Mouse (Mus musculus) right cerebral cortex, postnatal 25 days (tissue): Measurements from ENCODE around the gene Hyal1.

Experiments
- DNase-seq: peaks from one replicate; pipeline ENCODE4 v3.0.0; 2022

Hyal1 gene

GRCm38 (mm10) chr9:107576357-107577107, at the start of gene Hyal1:
Gene Hyal1 (plus strand): TSS chr9:107576927.
- DNase-seq, result no peak

GRCm38 (mm10) chr9:107533791-107534407, 42.8 kb upstream of the Hyal1 start, which contains the start of gene Tmem115:
Gene Tmem115 (plus strand): TSS chr9:107533945.
- DNase-seq, result peak; percentile 94

- DNase-seq, result no peak
Measured at GRCm38 (mm10) chr9:107534408-107535202, 42.1 kb upstream of the Hyal1 start.

GRCm38 (mm10) chr9:107538231-107538630, 38.5 kb upstream of the Hyal1 start:
- no peak for DNase-seq

- DNase-seq, result no peak
Measured at GRCm38 (mm10) chr9:107538711-107539110, 38.0 kb upstream of the Hyal1 start.

- no peak for DNase-seq
Measured at GRCm38 (mm10) chr9:107539940-107540339, 36.8 kb upstream of the Hyal1 start.

GRCm38 (mm10) chr9:107540420-107540819, 36.3 kb upstream of the Hyal1 start:
- no peak for DNase-seq

GRCm38 (mm10) chr9:107541005-107541404, 35.7 kb upstream of the Hyal1 start:
- no peak for DNase-seq

GRCm38 (mm10) chr9:107541474-107542351, 35.0 kb upstream of the Hyal1 start, which contains the start of the genes Cyb561d2 and Nprl2:
Gene Cyb561d2 (minus strand): TSS chr9:107542193.
Gene Nprl2 (plus strand): TSS chr9:107542226.
- DNase-seq, result peak; percentile 96

GRCm38 (mm10) chr9:107542352-107542686, 34.4 kb upstream of the Hyal1 start:
- DNase-seq, result no peak

- no peak for DNase-seq
Measured at GRCm38 (mm10) chr9:107542721-107543120, 34.0 kb upstream of the Hyal1 start.

- no peak for DNase-seq
Measured at GRCm38 (mm10) chr9:107543299-107543698, 33.4 kb upstream of the Hyal1 start.

- no peak for DNase-seq
Measured at GRCm38 (mm10) chr9:107544196-107544700, 32.5 kb upstream of the Hyal1 start.

- no peak for DNase-seq
Measured at GRCm38 (mm10) chr9:107544729-107545128, 32.0 kb upstream of the Hyal1 start.

- DNase-seq, result no peak
Measured at GRCm38 (mm10) chr9:107545199-107545598, 31.5 kb upstream of the Hyal1 start.

- DNase-seq, result no peak
Measured at GRCm38 (mm10) chr9:107545602-107546001, 31.1 kb upstream of the Hyal1 start.

GRCm38 (mm10) chr9:107547026-107547425, 29.7 kb upstream of the Hyal1 start, which contains the start of gene Zmynd10:
Gene Zmynd10 (plus strand): TSS chr9:107547298.
- DNase-seq, result peak; percentile 85

GRCm38 (mm10) chr9:107547957-107548356, 28.8 kb upstream of the Hyal1 start:
- no peak for DNase-seq

GRCm38 (mm10) chr9:107548820-107549219, 27.9 kb upstream of the Hyal1 start:
- no peak for DNase-seq

GRCm38 (mm10) chr9:107549297-107550074, 27.2 kb upstream of the Hyal1 start:
- DNase-seq, result no peak

GRCm38 (mm10) chr9:107550491-107551116, 26.1 kb upstream of the Hyal1 start:
- no peak for DNase-seq
